Mouse (Mus musculus) CH12.LX (cell line): ENCODE results near the gene Slc39a12. TPM values are rescaled to one million over a fixed set of nuclear protein-coding genes. Genes with fewer than 3 reads are reported as not detected.

Source experiments
- DNase-seq: peaks from one replicate; pipeline ENCODE4 v3.0.0-alpha.2; 2013; ENCODE audit errors: extremely low read depth
- H3K27ac ChIP-seq: 2 replicates; pipeline ENCODE4 v1.5.1; 2012; ENCODE audit warnings: low read depth, mild to moderate bottlenecking, control low read depth, moderate library complexity; ENCODE audit not compliant: insufficient read depth
- H3K27me3 ChIP-seq: replicated peaks from 2 replicates; pipeline ENCODE3; 2012; ENCODE audit warnings: inconsistent platforms
- H3K36me3 ChIP-seq, 2 experiments: replicated peaks in 1 of 2; 2 replicates each; pipeline versions ENCODE3 to v1.6.1; 2012; ENCODE audit warnings: inconsistent platforms in 1 of 2, low read length in 1 of 2, mild to moderate bottlenecking in 1 of 2, mixed read lengths in 1 of 2, moderate library complexity in 1 of 2; ENCODE audit not compliant: control insufficient read depth in 1 of 2, insufficient read depth in 1 of 2
- H3K4me1 ChIP-seq, 2 experiments: 2 replicates each; pipeline ENCODE4 v1.6.1; 2012; ENCODE audit warnings: inconsistent platforms in 1 of 2, moderate library complexity in 1 of 2; ENCODE audit not compliant: insufficient read depth in 2 of 2, control insufficient read depth in 1 of 2
- H3K4me2 ChIP-seq: 2 replicates; pipeline ENCODE4 v1.6.1; 2012; ENCODE audit warnings: low read depth, mild to moderate bottlenecking, control low read depth; ENCODE audit not compliant: poor library complexity, insufficient read depth, severe bottlenecking
- H3K4me3 ChIP-seq, 3 experiments: fragments of 150-350 bp in 1 of 3; sonication (generic) in 1 of 3; replicated peaks in 1 of 3; 2 replicates each; pipeline versions ENCODE3 to v1.5.1; 2011 to 2012; ENCODE audit warnings: low read depth in 2 of 3, low read length in 2 of 3, mild to moderate bottlenecking in 2 of 3, moderate library complexity in 2 of 3, control low read depth in 1 of 3, improper control_type of control experiment in 1 of 3, inconsistent platforms in 1 of 3, mixed read lengths in 1 of 3; ENCODE audit not compliant: poor library complexity in 1 of 3
- H3K79me2 ChIP-seq: replicated peaks from 2 replicates; pipeline ENCODE4 v1.6.1; 2012; ENCODE audit warnings: mild to moderate bottlenecking, moderate library complexity; ENCODE audit not compliant: control insufficient read depth, poor library complexity, insufficient read depth, severe bottlenecking; ENCODE audit errors: extremely low read depth
- H3K9ac ChIP-seq: 2 replicates; pipeline ENCODE4 v1.6.1; 2012; ENCODE audit warnings: low read depth, mild to moderate bottlenecking, control low read depth, moderate library complexity; ENCODE audit not compliant: insufficient read depth
- H3K9me3 ChIP-seq: replicated peaks from 2 replicates; pipeline ENCODE3; 2012; ENCODE audit warnings: low read length, inconsistent platforms, mixed read lengths
- CHD1 ChIP-seq: IDR thresholded peaks from 2 replicates; pipeline ENCODE4 v1.6.1; 2012; ENCODE audit warnings: low read depth, low read length, improper control_type of control experiment, inconsistent platforms
- ETS1 ChIP-seq: conservative IDR thresholded peaks from 2 replicates; pipeline ENCODE4 v1.6.1; 2012; ENCODE audit warnings: low read depth, mild to moderate bottlenecking, inconsistent platforms, low read length, improper control_type of control experiment, moderate library complexity
- GABPA ChIP-seq: IDR thresholded peaks from 2 replicates; pipeline ENCODE4 v1.6.1; 2012; ENCODE audit warnings: low read depth, low read length, improper control_type of control experiment, inconsistent platforms; ENCODE audit not compliant: insufficient replicate concordance
- IRF4 ChIP-seq: IDR thresholded peaks from 2 replicates; pipeline ENCODE4 v1.6.1; 2014; ENCODE audit warnings: low read depth, mild to moderate bottlenecking, inconsistent platforms, low read length, improper control_type of control experiment
- JUND ChIP-seq: conservative IDR thresholded peaks from 2 replicates; pipeline ENCODE4 v1.6.1; 2011; ENCODE audit warnings: low read depth, low read length, improper control_type of control experiment
- MYC ChIP-seq: IDR thresholded peaks from 2 replicates; pipeline ENCODE4 v1.6.1; 2011; ENCODE audit warnings: low read depth, mild to moderate bottlenecking, improper control_type of control experiment, low read length
- NRF1 ChIP-seq: IDR thresholded peaks from 2 replicates; pipeline ENCODE4 v1.6.1; 2014; ENCODE audit warnings: low read depth, mild to moderate bottlenecking, inconsistent platforms, low read length, improper control_type of control experiment, moderate library complexity
- POLR2A ChIP-seq: IDR thresholded peaks from 2 replicates; pipeline ENCODE4 v1.6.1; 2011; ENCODE audit warnings: low read depth, mild to moderate bottlenecking, improper control_type of control experiment, low read length
- POLR2AphosphoS2 ChIP-seq: IDR thresholded peaks from 2 replicates; pipeline ENCODE4 v1.6.1; 2011; ENCODE audit warnings: low read depth, low read length, improper control_type of control experiment
- RAD21 ChIP-seq: IDR thresholded peaks from 2 replicates; pipeline ENCODE4 v1.6.1; 2011; ENCODE audit warnings: low read depth, mild to moderate bottlenecking, low read length, improper control_type of control experiment, moderate library complexity
- SIN3A ChIP-seq: IDR thresholded peaks from 2 replicates; pipeline ENCODE4 v1.6.1; 2012; ENCODE audit warnings: low read length, improper control_type of control experiment, inconsistent platforms
- SMC3 ChIP-seq: IDR thresholded peaks from 2 replicates; pipeline ENCODE4 v1.6.1; 2011; ENCODE audit warnings: low read depth, low read length, improper control_type of control experiment
- TBP ChIP-seq: conservative IDR thresholded peaks from 2 replicates; pipeline ENCODE4 v1.6.1; 2011; ENCODE audit warnings: low read depth, low read length, improper control_type of control experiment
- UBTF ChIP-seq: IDR thresholded peaks from 2 replicates; pipeline ENCODE4 v1.6.1; 2012; ENCODE audit warnings: low read depth, mild to moderate bottlenecking, inconsistent platforms, low read length, improper control_type of control experiment, moderate library complexity
- ZMIZ1 ChIP-seq: IDR thresholded peaks from 2 replicates; pipeline ENCODE4 v1.6.1; 2012; ENCODE audit warnings: low read depth, mild to moderate bottlenecking, inconsistent platforms, low read length, improper control_type of control experiment
- dilution Hi-C: fragments of 300-500 bp; cut with MboI; formaldehyde crosslinking; loops from 2 replicates; pipeline ENCODE4 v1.14.3; 2020; ENCODE audit warnings: low sequenced_read_pairs; ENCODE audit not compliant: extremely low pct_unique_long_range_greater_than_20kb, extremely low pct_ligation_motif_present
- in situ Hi-C: fragments of 300-500 bp; cut with MboI; formaldehyde crosslinking; loops from 3 replicates; pipeline ENCODE4 v1.14.3; 2019; ENCODE audit warnings: low sequenced_read_pairs, low pct_ligation_motif_present, low pct_unique_long_range_greater_than_20kb, mixed read lengths
- polyA plus RNA-seq: library from polyadenylated mRNA; unstranded; fragments of >175 nt; gene quantifications from 2 replicates; pipeline ENCODE4 v1.2.1, GENCODE M21; 2012; ENCODE audit warnings: low read depth; ENCODE audit not compliant: insufficient read length
- total RNA-seq, 2 experiments: library from RNA; depleted of rRNA; stranded (reverse); fragments of 300-350 nt in 1 of 2; fragments of >200 nt in 1 of 2; gene quantifications; 2 replicates each; pipeline ENCODE4 v1.2.3; 2012 to 2014

Gene Slc39a12
- not detected in 2 replicates for total RNA-seq (2012; rRNA removed)
- not detected in 2 replicates for total RNA-seq (2014; rRNA removed)
- polyA plus RNA-seq: not detected in 2 replicates

DNA sequence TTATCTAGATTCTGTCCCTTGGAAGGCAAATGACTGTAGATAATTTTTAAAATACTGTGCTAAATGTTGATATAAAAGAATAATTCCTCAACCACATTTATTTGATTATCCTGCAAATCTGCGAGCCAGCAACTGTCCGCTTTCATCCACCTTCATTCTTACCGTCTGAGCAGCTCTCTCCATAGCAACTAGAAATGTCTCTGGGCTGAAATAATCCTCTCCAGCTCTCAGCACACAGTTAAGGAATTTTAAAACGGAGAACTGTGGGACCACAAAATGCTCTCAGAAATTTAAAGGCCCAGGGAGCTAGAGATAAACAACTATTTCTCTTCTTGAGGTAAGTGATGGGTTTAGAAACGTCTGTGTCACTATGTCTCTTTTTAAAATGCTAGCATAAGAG, at the start of gene Slc39a12:
Slc39a12 (plus strand) TSS at position 155 of the 400 bp plus-strand sequence.
- in situ Hi-C loops (no loop called here), dilution Hi-C loops (no loop called here)
- no peaks in the 10 kb centered on the region for H3K36me3 ChIP-seq
- H3K4me3 ChIP-seq: no peak within 1 kb of the TSS
- H3K9ac ChIP-seq: no peak within 1 kb of the TSS
- no peak for DNase-seq
- H3K9me3 ChIP-seq: no peaks in the 10 kb centered on the region
- no peaks in the 10 kb centered on the region for H3K4me1 ChIP-seq
- no peaks in the 10 kb centered on the region for H3K27me3 ChIP-seq
- no peak within 1 kb of the TSS for H3K4me2 ChIP-seq
- no peaks in the 10 kb centered on the region for H3K79me2 ChIP-seq
- no peak within 1 kb of the TSS for H3K27ac ChIP-seq
- TF ChIP-seq MYC (no peak), GABPA (no peak), TBP (no peak), UBTF (no peak), POLR2AphosphoS2 (no peak), JUND (no peak), SMC3 (no peak), SIN3A (no peak), ETS1 (no peak), ZMIZ1 (no peak), RAD21 (no peak), IRF4 (no peak), CHD1 (no peak), POLR2A (no peak)

DNA sequence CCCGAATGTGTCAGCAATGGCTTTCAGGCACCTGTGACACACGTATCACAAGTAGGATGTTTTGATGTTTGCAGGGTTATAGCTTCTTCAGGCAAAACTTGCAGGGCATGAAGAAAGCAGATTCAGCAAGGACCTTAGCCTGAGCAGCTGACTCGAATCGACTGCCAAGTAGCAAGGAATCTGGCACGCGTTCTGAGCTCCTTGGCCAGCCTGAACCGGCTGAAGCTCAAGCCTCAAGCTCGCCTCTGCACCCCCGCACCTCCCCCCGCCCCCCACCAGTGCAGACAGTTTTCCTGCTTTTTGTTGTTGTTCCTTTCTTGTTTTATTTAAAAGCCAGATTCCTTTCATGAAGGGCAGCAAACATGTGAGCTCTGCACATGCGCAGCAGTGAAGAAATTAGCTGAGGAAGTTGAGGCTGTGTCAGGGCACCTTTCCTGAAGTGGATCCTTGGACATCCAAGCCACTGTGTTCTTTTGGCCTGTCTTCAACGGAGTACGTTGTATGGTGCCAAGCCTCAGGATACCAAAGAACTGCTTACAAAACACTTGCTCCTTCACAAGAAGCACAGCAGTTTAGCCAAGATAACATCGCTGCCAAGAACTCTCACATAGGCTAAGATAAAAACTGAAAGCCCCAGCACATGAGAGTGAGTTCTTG, 46.3 kb upstream of the Slc39a12 start:
- Histone ChIP-seq H3K9me3 (no peaks in the 10 kb centered on the region), H3K4me3 (no peak overlapping the region), H3K4me1 (no peaks in the 10 kb centered on the region), H3K4me2 (0 out of 2 replicates have a peak overlapping the region, but pooled peaks have one; percentile 8), H3K79me2 (no peaks in the 10 kb centered on the region), H3K27me3 (no peaks in the 10 kb centered on the region), H3K27ac (no peak overlapping the region), H3K9ac (no peak overlapping the region), H3K36me3 (no peaks in the 10 kb centered on the region)
- TF ChIP-seq NRF1 (peak; percentile 50), CHD1 (no peak)
- dilution Hi-C loops: no loop called here
- in situ Hi-C loops: no loop called here
- DNase-seq: no peak
